Mouse (Mus musculus) small intestine, adult 2 months (tissue): ENCODE results near the gene Alpi.

Source experiments
- CTCF ChIP-seq: fragments of 200-500 bp; IDR thresholded peaks from 2 replicates; pipeline ENCODE4 v1.5.1; 2012; ENCODE audit warnings: low read depth, mild to moderate bottlenecking, control low read depth, inconsistent platforms, low read length, moderate library complexity, mixed read lengths; ENCODE audit not compliant: insufficient replicate concordance, insufficient read length; ENCODE audit errors: extremely low read depth
- POLR2A ChIP-seq: fragments of 200-500 bp; IDR thresholded peaks from 2 replicates; pipeline ENCODE4 v1.6.1; 2012; ENCODE audit warnings: low read depth, mild to moderate bottlenecking, control low read depth, inconsistent platforms, low read length, moderate library complexity

GRCm38 (mm10) chr1:87070720-87071119 lies 30.7 kb downstream of the Alpi start:
- TF ChIP-seq CTCF: peak; percentile 59; the same call in 1 of the 2 replicates
- no peak for TF ChIP-seq POLR2A
